Mouse (Mus musculus) limb, embryonic 14.5 days (tissue): Measurements from ENCODE around the gene Cep128. TPM values are rescaled to one million over a fixed set of nuclear protein-coding genes. Genes with fewer than 3 reads are reported as not detected.

Source experiments
- ATAC-seq: fragments of 200-750 bp; cut with Nextera tagmentation; 2 replicates; pipeline ENCODE4 v1.8.0; 2017; ENCODE audit warnings: low read depth, moderate number of reproducible peaks, moderate TSS enrichment; ENCODE audit not compliant: low FRiP score
- DNase-seq: peaks from one replicate; pipeline ENCODE4 v3.0.0-alpha.2; 2015; ENCODE audit warnings: low spot score
- H3K27ac ChIP-seq: fragments of 300-500 bp; sonication (generic); replicated peaks from 2 replicates; pipeline ENCODE4 v1.5.1; 2014; ENCODE audit warnings: low read depth, mild to moderate bottlenecking, low read length, moderate library complexity, mixed read lengths
- H3K27me3 ChIP-seq: fragments of 300-500 bp; sonication (generic); 2 replicates; pipeline ENCODE4 v1.6.1; 2014; ENCODE audit warnings: low read length, mixed read lengths; ENCODE audit not compliant: control insufficient read depth, insufficient read depth
- H3K36me3 ChIP-seq: fragments of 300-500 bp; sonication (generic); 2 replicates; pipeline ENCODE4 v1.6.1; 2014; ENCODE audit warnings: mild to moderate bottlenecking, low read length, moderate library complexity, mixed read lengths; ENCODE audit not compliant: control insufficient read depth, insufficient read depth
- H3K4me1 ChIP-seq: fragments of 300-500 bp; sonication (generic); 2 replicates; pipeline ENCODE4 v1.6.1; 2014; ENCODE audit warnings: antibody characterized with exemption, low read length, mixed read lengths; ENCODE audit not compliant: control insufficient read depth, insufficient read depth
- H3K4me2 ChIP-seq: fragments of 300-500 bp; sonication (generic); replicated peaks from 2 replicates; pipeline ENCODE4 v1.6.1; 2014; ENCODE audit warnings: low read depth, mild to moderate bottlenecking, low read length, moderate library complexity; ENCODE audit not compliant: severe bottlenecking
- H3K4me3 ChIP-seq: fragments of 300-500 bp; sonication (generic); replicated peaks from 2 replicates; pipeline ENCODE4 v1.5.1; 2014; ENCODE audit warnings: low read length
- H3K9ac ChIP-seq: fragments of 300-500 bp; sonication (generic); 2 replicates; pipeline ENCODE4 v1.6.1; 2014; ENCODE audit warnings: mild to moderate bottlenecking, low read depth, low read length, moderate library complexity; ENCODE audit not compliant: severe bottlenecking
- H3K9me3 ChIP-seq: fragments of 300-500 bp; sonication (generic); 2 replicates; pipeline ENCODE4 v1.6.1; 2016; ENCODE audit warnings: low read length; ENCODE audit not compliant: control insufficient read depth
- POLR2A ChIP-seq: fragments of 200-500 bp; IDR thresholded peaks from 2 replicates; pipeline ENCODE4 v1.8.0; 2012; ENCODE audit warnings: inconsistent platforms, mild to moderate bottlenecking, moderate library complexity, borderline replicate concordance; ENCODE audit not compliant: insufficient read depth, insufficient read length; ENCODE audit errors: extremely low read depth
- WGBS: fragments of 180-500 bp; shearing (Covaris S2); extraction: QIAGEN DNeasy Blood & Tissue Kit; methylation state at CpG from one replicate; pipeline ENCODE4 v1.1.7; 2014; 5-methylcytosine and 5-hydroxymethylcytosine counted together
- polyA plus RNA-seq, 2 experiments: library from polyadenylated mRNA; depleted of rRNA in 1 of 2; stranded (reverse) in 1 of 2; unstranded in 1 of 2; fragments of >200 nt; fragmentation: Nextera tagmentation in 1 of 2; extraction: Ambion mirVana in 1 of 2; gene quantifications; 2 replicates each; pipeline versions ENCODE4 v1.2.1 to v1.2.3; 2012 to 2014

The Cep128 gene
- polyA plus RNA-seq, 2 experiments: 6.7 to 7.4 TPM

DNA sequence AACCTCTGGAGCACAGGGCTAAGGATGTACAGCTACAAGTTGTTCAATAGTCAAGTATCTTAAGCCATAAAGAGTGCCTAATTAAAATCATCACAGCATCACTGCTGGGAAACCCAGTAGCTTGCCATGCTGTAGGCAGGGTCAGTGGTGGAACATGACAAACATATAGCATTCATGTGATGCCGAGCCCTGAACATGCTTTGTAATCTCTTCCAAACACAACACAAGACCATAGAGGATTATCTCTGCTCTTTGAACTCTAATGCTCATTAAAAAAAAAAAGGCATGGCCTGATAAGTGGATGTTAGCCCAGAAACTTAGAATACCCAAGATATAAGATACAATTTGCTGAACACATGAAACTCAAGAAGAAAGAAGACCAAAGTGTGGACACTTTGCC lies 181.7 kb downstream of the Cep128 start:
- TF ChIP-seq POLR2A: no peak
- H3K4me1 ChIP-seq: no peaks in the 10 kb centered on the region
- no peak overlapping the region for H3K4me3 ChIP-seq
- ATAC-seq (no peak), DNase-seq (no peak)
- no peak overlapping the region for H3K4me2 ChIP-seq
- H3K9ac ChIP-seq: no peak overlapping the region
- no peaks in the 10 kb centered on the region for H3K27me3 ChIP-seq
- H3K9me3 ChIP-seq: no peaks in the 10 kb centered on the region
- H3K36me3 ChIP-seq: no peaks in the 10 kb centered on the region
- H3K27ac ChIP-seq: no peak overlapping the region
- whole genome bisulfite sequencing: 90% methylated on average over 1 of the region's 1 CpGs

DNA sequence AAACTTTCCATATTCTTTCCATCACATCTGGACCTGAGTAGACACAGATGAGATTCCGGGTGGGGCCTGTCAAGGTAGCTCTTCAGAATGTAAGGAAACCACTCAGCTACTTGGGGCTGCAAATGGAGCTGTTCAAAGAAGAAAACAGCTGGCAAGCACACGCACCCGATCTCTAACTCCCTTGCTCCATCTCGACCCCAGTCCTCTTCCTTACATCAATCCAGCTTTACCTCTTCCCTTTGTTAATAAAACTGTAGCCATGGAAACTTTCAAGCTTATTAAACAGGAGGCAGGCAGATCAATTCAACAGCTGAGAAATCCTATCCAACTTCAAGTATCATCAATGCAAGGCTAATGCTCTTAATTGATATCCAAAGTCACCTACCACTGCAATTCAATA lies 195.1 kb downstream of the Cep128 start:
- Histone ChIP-seq H3K4me1 (no peaks in the 10 kb centered on the region), H3K4me3 (no peak overlapping the region), H3K36me3 (no peaks in the 10 kb centered on the region), H3K4me2 (no peak overlapping the region), H3K27ac (no peak overlapping the region), H3K9me3 (no peaks in the 10 kb centered on the region), H3K27me3 (no peaks in the 10 kb centered on the region), H3K9ac (no peak overlapping the region)
- no peak for TF ChIP-seq POLR2A
- 12% methylated on average over 4 of the region's 4 CpGs for WGBS
- peak; percentile 7 for DNase-seq
- no peak; the same call in 1 of the 2 replicates for ATAC-seq

DNA sequence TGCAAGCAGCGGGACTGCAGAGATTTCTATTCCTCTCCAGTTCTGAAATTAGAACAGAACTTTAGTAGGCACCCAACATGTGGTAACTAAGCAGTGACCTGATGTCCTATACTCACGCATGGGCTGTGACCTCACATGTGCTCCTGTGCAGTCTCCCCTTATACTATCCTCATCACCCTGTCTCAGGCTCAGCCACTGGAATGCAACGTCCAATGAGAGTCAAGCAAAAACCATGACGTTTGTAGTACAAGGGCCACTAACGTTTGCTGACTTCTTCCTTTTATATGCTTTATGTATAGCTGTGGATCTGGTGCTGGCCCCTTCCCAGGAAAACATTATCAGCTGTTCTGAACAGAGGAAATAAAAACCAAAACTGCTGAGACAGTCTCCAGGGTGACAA lies 198.6 kb downstream of the Cep128 start:
- TF ChIP-seq POLR2A: no peak
- no peak for DNase-seq
- WGBS: 55% methylated on average over 5 of the region's 5 CpGs
- Histone ChIP-seq H3K36me3 (no peaks in the 10 kb centered on the region), H3K27me3 (no peaks in the 10 kb centered on the region), H3K9me3 (no peaks in the 10 kb centered on the region), H3K4me3 (no peak overlapping the region), H3K4me1 (no peaks in the 10 kb centered on the region), H3K4me2 (no peak overlapping the region), H3K9ac (no peak overlapping the region), H3K27ac (no peak overlapping the region)
- no peak for ATAC-seq

DNA sequence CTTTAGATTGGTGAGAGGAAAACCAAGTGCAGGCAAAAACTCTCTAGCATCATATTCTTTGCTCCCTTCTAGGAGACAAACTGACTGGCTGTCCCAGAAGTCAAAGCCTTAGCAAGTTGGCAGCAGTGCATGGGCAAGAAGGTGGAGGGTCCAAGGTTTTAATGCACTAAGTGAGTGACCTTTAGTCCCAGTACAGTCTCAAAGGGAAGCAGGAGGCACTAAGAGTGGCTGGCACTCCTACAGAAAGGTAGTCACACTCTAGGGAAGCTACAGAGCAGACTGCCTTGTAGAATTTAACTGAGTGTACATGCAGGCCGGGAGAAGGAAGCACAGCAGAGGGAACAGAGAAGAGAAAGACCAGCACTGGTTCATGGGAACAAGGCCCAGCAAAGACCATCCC lies 199.6 kb downstream of the Cep128 start:
- no peak overlapping the region for H3K4me2 ChIP-seq
- H3K4me3 ChIP-seq: no peak overlapping the region
- H3K4me1 ChIP-seq: no peaks in the 10 kb centered on the region
- no peak for ATAC-seq
- no peaks in the 10 kb centered on the region for H3K27me3 ChIP-seq
- H3K9ac ChIP-seq: no peak overlapping the region
- H3K9me3 ChIP-seq: no peaks in the 10 kb centered on the region
- no peak for TF ChIP-seq POLR2A
- H3K27ac ChIP-seq: no peak overlapping the region
- H3K36me3 ChIP-seq: no peaks in the 10 kb centered on the region
- no peak for DNase-seq
- WGBS: 100% methylated on average over 1 of the region's 1 CpGs

DNA sequence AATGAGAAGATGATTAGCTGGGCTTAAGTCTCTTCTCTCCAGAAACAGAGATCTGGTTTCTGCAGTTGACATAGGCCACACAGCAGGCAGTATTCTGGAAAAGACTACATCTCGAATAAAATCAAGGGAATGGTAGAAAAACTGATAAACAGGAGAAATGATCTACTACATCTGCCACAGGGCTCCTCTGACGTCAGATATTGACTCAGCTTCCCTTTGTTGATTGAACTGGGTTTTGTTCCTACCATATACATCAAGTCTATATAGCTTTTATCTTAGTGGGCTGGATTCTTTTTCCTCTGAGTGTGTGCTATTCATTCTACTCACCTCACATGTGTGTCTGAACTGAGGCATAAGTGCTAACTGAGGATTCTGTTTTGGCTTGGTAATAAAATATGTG lies 200.3 kb downstream of the Cep128 start:
- H3K4me1 ChIP-seq: no peaks in the 10 kb centered on the region
- H3K27me3 ChIP-seq: no peaks in the 10 kb centered on the region
- no peak overlapping the region for H3K27ac ChIP-seq
- DNase-seq (no peak), ATAC-seq (no peak)
- H3K4me3 ChIP-seq: no peak overlapping the region
- H3K9me3 ChIP-seq: no peaks in the 10 kb centered on the region
- no peak overlapping the region for H3K4me2 ChIP-seq
- H3K9ac ChIP-seq: no peak overlapping the region
- no peak for TF ChIP-seq POLR2A
- H3K36me3 ChIP-seq: no peaks in the 10 kb centered on the region
- 74% methylated on average over 2 of the region's 2 CpGs for WGBS

DNA sequence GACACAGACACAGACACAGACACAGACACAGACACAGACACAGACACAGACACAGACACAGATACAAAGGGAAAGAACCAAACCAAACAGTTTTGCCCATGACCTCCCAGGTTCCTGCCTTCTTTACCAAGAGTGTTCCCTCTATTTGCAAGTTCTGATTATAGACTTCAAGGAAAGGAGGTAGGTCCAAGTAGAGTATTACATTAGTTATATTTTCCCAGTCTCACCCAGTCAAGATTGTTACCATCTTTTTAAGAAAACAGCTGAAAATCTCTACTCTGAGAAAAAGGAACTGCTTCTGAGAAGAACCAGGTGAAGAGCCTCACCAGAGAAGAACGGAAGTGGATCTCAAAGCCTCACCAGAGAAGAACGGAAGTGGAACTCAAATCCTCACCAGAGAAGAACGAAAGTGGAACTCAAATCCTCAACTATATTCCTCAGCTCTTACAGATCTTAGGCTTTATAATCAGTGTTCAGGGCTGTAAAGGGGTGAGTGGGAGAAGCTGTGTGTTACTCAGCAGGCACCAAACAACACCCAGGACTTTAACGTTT lies 200.8 kb downstream of the Cep128 start:
- Histone ChIP-seq H3K9ac (no peak overlapping the region), H3K4me1 (no peaks in the 10 kb centered on the region), H3K36me3 (no peaks in the 10 kb centered on the region), H3K4me2 (no peak overlapping the region), H3K27me3 (no peaks in the 10 kb centered on the region), H3K27ac (no peak overlapping the region), H3K9me3 (no peaks in the 10 kb centered on the region), H3K4me3 (no peak overlapping the region)
- TF ChIP-seq POLR2A: no peak
- ATAC-seq: no peak
- WGBS: 86% methylated on average over 4 of the region's 4 CpGs
- DNase-seq: no peak
